Mouse (Mus musculus): Measurements from ENCODE around the gene Nudt9. TPM values are rescaled to one million over a fixed set of nuclear protein-coding genes. Genes with fewer than 3 reads are reported as not detected.

Nudt9 gene
- polyA plus RNA-seq, 1 experiment = 77.8 TPM

DNA sequence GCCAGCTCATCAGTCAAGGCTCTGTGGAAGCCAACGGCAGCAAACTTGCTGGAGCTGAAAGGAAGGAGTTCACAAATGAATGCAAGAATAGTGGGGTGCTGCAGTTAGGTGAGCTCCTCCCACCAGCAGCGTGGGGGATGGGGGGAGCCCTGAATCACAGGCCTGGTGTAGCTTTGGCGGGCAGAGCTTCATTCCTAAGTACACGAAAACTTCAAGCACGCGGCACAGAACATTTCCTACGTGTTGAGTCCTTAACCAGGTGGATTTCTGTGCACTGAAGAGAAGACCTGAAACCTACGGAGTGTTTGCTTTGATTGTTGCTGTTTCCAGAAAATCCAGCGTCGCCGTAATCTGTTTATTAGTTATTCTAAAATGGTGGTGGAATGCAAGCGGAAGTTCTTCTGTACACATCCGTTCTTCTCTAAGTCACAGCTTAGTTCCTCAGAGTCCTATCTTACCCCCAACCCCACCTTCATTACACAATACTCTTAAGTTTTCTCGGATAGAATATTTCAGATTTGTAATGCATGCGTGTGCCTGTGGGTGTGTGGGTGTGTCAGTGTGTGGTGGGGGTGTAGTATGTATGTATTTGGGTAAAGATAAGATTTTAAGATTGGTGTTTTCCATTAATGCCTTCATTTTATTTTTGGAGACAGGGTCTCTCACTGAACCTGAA, 42.7 kb upstream of the Nudt9 start:
- H3ac ChIP-seq (ENCODE audit: control insufficient read depth, insufficient read length) = no peak overlapping the region
- H3K27me3 ChIP-seq (ENCODE audit: control insufficient read depth, insufficient read depth, insufficient read length) = no peaks in the 10 kb centered on the region
- H3K4me2 ChIP-seq (ENCODE audit: low read depth) = no peak overlapping the region
- no peak overlapping the region for H3K4me3 ChIP-seq
- no peaks in the 10 kb centered on the region for H3K79me2 ChIP-seq (ENCODE audit: control insufficient read depth, insufficient read depth)
- no peak for TF ChIP-seq USF1 (IDR thresholded peaks at IDR 0.05; ENCODE audit: low read depth)
- TF ChIP-seq REST (IDR thresholded peaks at IDR 0.05; ENCODE audit: insufficient read depth, insufficient read length) = no peak
- no peak for TF ChIP-seq MYOG (IDR thresholded peaks at IDR 0.05; ENCODE audit: control insufficient read depth in 1 of 3, insufficient read depth in 1 of 3, insufficient read length in 2 of 3, low read depth in 2 of 3)
- TF ChIP-seq CEBPB (IDR thresholded peaks at IDR 0.05; ENCODE audit: insufficient read depth, poor library complexity, severe bottlenecking) = no peak
- no peak for TF ChIP-seq SRF (IDR thresholded peaks at IDR 0.05; ENCODE audit: control insufficient read depth, insufficient read length, low read depth)
- TF ChIP-seq TCF3 (IDR thresholded peaks at IDR 0.05; ENCODE audit: insufficient read length, low read depth) = no peak
- TF ChIP-seq TCF12 (IDR thresholded peaks at IDR 0.05; ENCODE audit: insufficient read depth, poor library complexity, severe bottlenecking) = no peak
- TF ChIP-seq E2F4 (IDR thresholded peaks at IDR 0.05; ENCODE audit: insufficient read depth) = no peak
- no peak for TF ChIP-seq MYOD1 (IDR thresholded peaks at IDR 0.05; ENCODE audit: control insufficient read depth in 1 of 3, insufficient read length in 2 of 3, low read depth in 2 of 3)
- TF ChIP-seq MAX (IDR thresholded peaks at IDR 0.05; ENCODE audit: low read depth) = no peak
- no peak for TF ChIP-seq POLR2AphosphoS2 (IDR thresholded peaks at IDR 0.05; ENCODE audit: insufficient read length, low read depth)
- TF ChIP-seq POLR2A (IDR thresholded peaks at IDR 0.05; ENCODE audit: insufficient read length, low read depth) = no peak
- H3K36me3 ChIP-seq (ENCODE audit: control insufficient read depth, insufficient read depth) = no peaks in the 10 kb centered on the region

DNA sequence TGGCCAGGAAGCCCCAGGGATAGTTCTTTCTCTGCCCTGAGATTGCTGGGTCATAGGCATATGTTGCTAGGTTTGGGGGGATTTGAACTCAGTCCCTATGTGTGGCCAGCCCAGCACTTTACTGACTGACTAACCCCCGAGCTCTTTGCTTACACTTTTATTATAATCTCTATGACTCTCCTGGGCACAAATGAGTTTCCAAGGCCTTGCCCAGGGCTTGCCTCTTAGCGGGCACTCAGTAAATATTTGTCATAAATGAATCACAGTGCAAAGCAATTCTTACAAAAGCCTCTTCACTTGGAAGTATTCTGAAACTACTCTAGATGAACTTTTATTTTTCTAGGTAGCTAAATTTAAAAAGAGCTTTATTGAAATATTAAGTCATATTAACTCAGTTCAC, 42.2 kb upstream of the Nudt9 start:
- no peaks in the 10 kb centered on the region for H3K27me3 ChIP-seq (ENCODE audit: control insufficient read depth, insufficient read depth, insufficient read length)
- TF ChIP-seq MAX (IDR thresholded peaks at IDR 0.05; ENCODE audit: low read depth) (no peak), POLR2AphosphoS2 (IDR thresholded peaks at IDR 0.05; ENCODE audit: insufficient read length, low read depth) (no peak), TCF12 (IDR thresholded peaks at IDR 0.05; ENCODE audit: insufficient read depth, poor library complexity, severe bottlenecking) (no peak), SRF (IDR thresholded peaks at IDR 0.05; ENCODE audit: control insufficient read depth, insufficient read length, low read depth) (no peak), E2F4 (IDR thresholded peaks at IDR 0.05; ENCODE audit: insufficient read depth) (no peak), TCF3 (IDR thresholded peaks at IDR 0.05; ENCODE audit: insufficient read length, low read depth) (no peak), USF1 (IDR thresholded peaks at IDR 0.05; ENCODE audit: low read depth) (no peak), MYOD1 (IDR thresholded peaks at IDR 0.05; ENCODE audit: control insufficient read depth in 1 of 3, insufficient read length in 2 of 3, low read depth in 2 of 3) (no peak), MYOG (IDR thresholded peaks at IDR 0.05; ENCODE audit: control insufficient read depth in 1 of 3, insufficient read depth in 1 of 3, insufficient read length in 2 of 3, low read depth in 2 of 3) (no peak), CEBPB (IDR thresholded peaks at IDR 0.05; ENCODE audit: insufficient read depth, poor library complexity, severe bottlenecking) (no peak), REST (IDR thresholded peaks at IDR 0.05; ENCODE audit: insufficient read depth, insufficient read length) (no peak), POLR2A (IDR thresholded peaks at IDR 0.05; ENCODE audit: insufficient read length, low read depth) (no peak)
- no peaks in the 10 kb centered on the region for H3K79me2 ChIP-seq (ENCODE audit: control insufficient read depth, insufficient read depth)
- H3K4me2 ChIP-seq (ENCODE audit: low read depth) = no peak overlapping the region
- no peak overlapping the region for H3ac ChIP-seq (ENCODE audit: control insufficient read depth, insufficient read length)
- H3K4me3 ChIP-seq = no peak overlapping the region
- H3K36me3 ChIP-seq (ENCODE audit: control insufficient read depth, insufficient read depth) = no peaks in the 10 kb centered on the region

DNA sequence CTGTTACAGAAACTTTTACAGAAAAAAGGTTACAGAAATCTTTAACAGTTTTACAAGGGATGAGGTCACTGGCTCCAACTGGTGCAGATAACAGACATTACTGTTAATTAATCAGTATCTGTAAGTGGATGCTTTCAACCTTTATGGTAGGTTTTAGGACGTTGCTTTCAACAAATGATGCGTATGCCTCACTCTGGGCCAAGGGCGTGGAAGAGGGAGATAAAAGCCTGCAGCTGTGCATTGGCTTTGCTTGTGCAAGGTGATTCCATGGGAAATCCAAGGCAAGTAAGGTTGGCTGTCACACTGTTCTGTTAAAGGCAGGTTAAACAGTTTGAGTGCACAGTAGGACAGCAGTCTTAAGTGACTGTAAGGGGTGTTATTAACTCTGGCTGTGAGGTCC, 39.3 kb upstream of the Nudt9 start:
- TF ChIP-seq USF1 (IDR thresholded peaks at IDR 0.05; ENCODE audit: low read depth) (no peak), POLR2A (IDR thresholded peaks at IDR 0.05; ENCODE audit: insufficient read length, low read depth) (no peak), POLR2AphosphoS2 (IDR thresholded peaks at IDR 0.05; ENCODE audit: insufficient read length, low read depth) (no peak), SRF (IDR thresholded peaks at IDR 0.05; ENCODE audit: control insufficient read depth, insufficient read length, low read depth) (no peak), MYOG (IDR thresholded peaks at IDR 0.05; ENCODE audit: control insufficient read depth in 1 of 3, insufficient read depth in 1 of 3, insufficient read length in 2 of 3, low read depth in 2 of 3) (no peak), MAX (IDR thresholded peaks at IDR 0.05; ENCODE audit: low read depth) (no peak), TCF12 (IDR thresholded peaks at IDR 0.05; ENCODE audit: insufficient read depth, poor library complexity, severe bottlenecking) (no peak), REST (IDR thresholded peaks at IDR 0.05; ENCODE audit: insufficient read depth, insufficient read length) (no peak), TCF3 (IDR thresholded peaks at IDR 0.05; ENCODE audit: insufficient read length, low read depth) (no peak), E2F4 (IDR thresholded peaks at IDR 0.05; ENCODE audit: insufficient read depth) (no peak), MYOD1 (IDR thresholded peaks at IDR 0.05; ENCODE audit: control insufficient read depth in 1 of 3, insufficient read length in 2 of 3, low read depth in 2 of 3) (no peak)
- Histone ChIP-seq H3ac (ENCODE audit: control insufficient read depth, insufficient read length) (no peak overlapping the region), H3K27me3 (ENCODE audit: control insufficient read depth, insufficient read depth, insufficient read length) (no peaks in the 10 kb centered on the region), H3K79me2 (ENCODE audit: control insufficient read depth, insufficient read depth) (no peaks in the 10 kb centered on the region), H3K4me2 (ENCODE audit: low read depth) (no peak overlapping the region), H3K36me3 (ENCODE audit: control insufficient read depth, insufficient read depth) (no peaks in the 10 kb centered on the region), H3K4me3 (no peak overlapping the region)

DNA sequence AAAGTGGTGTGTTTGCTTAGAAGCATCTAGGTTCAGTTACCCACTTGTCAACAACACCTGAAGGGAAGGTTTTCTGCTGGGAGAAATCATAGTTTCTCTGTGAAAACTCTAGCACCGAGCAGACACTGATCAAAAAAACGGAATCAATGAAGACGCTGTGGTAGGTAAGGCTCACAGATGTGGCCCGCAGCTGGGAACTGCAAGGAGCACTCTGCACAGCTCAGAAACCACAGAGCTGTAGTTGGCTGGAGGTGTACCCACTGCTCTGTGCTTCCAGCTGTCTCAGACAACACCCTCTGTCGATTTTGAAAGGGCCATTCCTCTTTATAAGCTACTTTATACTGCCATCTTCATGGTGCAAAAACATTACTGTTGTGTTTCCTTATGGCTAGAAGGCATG, 38.3 kb upstream of the Nudt9 start:
- TF ChIP-seq MYOG (IDR thresholded peaks at IDR 0.05; ENCODE audit: control insufficient read depth in 1 of 3, insufficient read depth in 1 of 3, insufficient read length in 2 of 3, low read depth in 2 of 3) = no peak
- no peak for TF ChIP-seq MYOD1 (IDR thresholded peaks at IDR 0.05; ENCODE audit: control insufficient read depth in 1 of 3, insufficient read length in 2 of 3, low read depth in 2 of 3)
- TF ChIP-seq SRF (IDR thresholded peaks at IDR 0.05; ENCODE audit: control insufficient read depth, insufficient read length, low read depth) = no peak
- Histone ChIP-seq H3K79me2 (ENCODE audit: control insufficient read depth, insufficient read depth) (no peaks in the 10 kb centered on the region), H3K27me3 (ENCODE audit: control insufficient read depth, insufficient read depth, insufficient read length) (no peaks in the 10 kb centered on the region), H3K4me2 (ENCODE audit: low read depth) (no peak overlapping the region), H3ac (ENCODE audit: control insufficient read depth, insufficient read length) (no peak overlapping the region), H3K4me3 (no peak overlapping the region), H3K36me3 (ENCODE audit: control insufficient read depth, insufficient read depth) (no peaks in the 10 kb centered on the region)

Data from myocyte (in vitro differentiated cells).